Mouse (Mus musculus): ENCODE data around the gene Wbp2nl.
A peak's percentile ranks its signal among the peaks of the same experiment; 100 is the strongest.

GRCm38 (mm10) chr15:82251579-82251978, 47.2 kb upstream of the Wbp2nl start:
- peak; percentile 79 for TF ChIP-seq CTCF (conservative IDR thresholded peaks at IDR 0.05; ENCODE audit: low read length)
- TF ChIP-seq NANOG (IDR thresholded peaks at IDR 0.05; ENCODE audit: borderline replicate concordance, low read length) = no peak

Data from E14TG2a.4 (cell line).